21 mouse cellular contexts compared by ENCODE assay signal in genomic region chr3:54314055-54314454, GRCm38 (mm10). TPM values are rescaled to one million over a fixed set of nuclear protein-coding genes. Genes with fewer than 3 reads are reported as not detected.
DNase-seq lines count a peak whose midpoint lies in the region; ATAC-seq and TF ChIP-seq lines count a peak whose summit lies in the region.
"Had no signal": no experiment of that assay in that cellular context is flagged by ENCODE, and none has a peak within 500 bp of the region (broad histone marks: within the 10 kb centered on the region; RNA-seq: fewer than 3 reads in every experiment).

No protein-coding gene starts in this region.

- ATAC-seq in forebrain, postnatal 0 days, result peak; percentile 50; the same call in 1 of the 2 replicates
- no peak for ATAC-seq in forebrain, embryonic 16.5 days
- no peak; the same call in 1 of the 2 replicates for ATAC-seq in kidney, postnatal 0 days (replicated peaks; ENCODE audit: low FRiP score, low read depth)
- no peak for ATAC-seq in midbrain, embryonic 14.5 days (ENCODE audit: low FRiP score, low TSS enrichment)
- no peak for ATAC-seq in midbrain, embryonic 11.5 days (ENCODE audit: low FRiP score)
- ATAC-seq: forebrain, embryonic 15.5 days; midbrain, embryonic 16.5 days had no signal

- no peak for TF ChIP-seq POLR2A in brain, embryonic 14.5 days (IDR thresholded peaks at IDR 0.05; ENCODE audit: borderline replicate concordance, extremely low read depth, insufficient read depth, insufficient read length, poor library complexity, severe bottlenecking)

- peak; percentile 54 for DNase-seq in forebrain, postnatal 0 days
- DNase-seq in kidney, postnatal 0 days (ENCODE audit: low spot score), result peak; percentile 73
- DNase-seq in kidney, postnatal 25 days, result no peak
- peak; percentile 28 for DNase-seq in midbrain, embryonic 14.5 days
- no peak for DNase-seq in midbrain, embryonic 11.5 days (ENCODE audit: low spot score, missing footprints)
- peak; percentile 59 for DNase-seq in brain, embryonic 14.5 days (ENCODE audit: low read depth)
- DNase-seq in gastrocnemius, postnatal 36 days, result no peak
- DNase-seq: B cell, adult 2 months; cerebellum, adult 9-11 months; kidney, postnatal 36 days; liver; lung, postnatal 4 days; thymus, postnatal 36 days had no signal

- no peaks in the 10 kb centered on the region for H3K4me1 ChIP-seq in forebrain, postnatal 0 days (ENCODE audit: insufficient read depth)
- H3K4me1 ChIP-seq in forebrain, embryonic 16.5 days (replicated peaks; ENCODE audit: control insufficient read depth, insufficient read depth, low read length), result no peaks in the 10 kb centered on the region; the same call in 1 of the 2 replicates
- H3K4me1 ChIP-seq in kidney, postnatal 0 days (replicated peaks; ENCODE audit: insufficient read depth, low read length), result peaks cover 3% of the 10 kb centered on the region; the same call in 1 of the 2 replicates
- H3K4me1 ChIP-seq in midbrain, embryonic 14.5 days (ENCODE audit: control insufficient read depth, insufficient read depth, low read length), result no peaks in the 10 kb centered on the region
- H3K4me1 ChIP-seq in midbrain, embryonic 11.5 days (ENCODE audit: control insufficient read depth, insufficient read depth, low read length), result no peaks in the 10 kb centered on the region
- H3K4me1 ChIP-seq: embryonic facial prominence, embryonic 15.5 days; forebrain, embryonic 15.5 days; heart, embryonic 10.5 days; hindbrain, embryonic 15.5 days; neural tube, embryonic 13.5 days had no signal

- H3K4me3 ChIP-seq in forebrain, postnatal 0 days (ENCODE audit: low read depth, low read length), result no peak overlapping the region
- H3K4me3 ChIP-seq in forebrain, embryonic 16.5 days (replicated peaks; ENCODE audit: low read length), result no peak overlapping the region
- H3K4me3 ChIP-seq in kidney, postnatal 0 days (replicated peaks; ENCODE audit: low read depth, low read length), result no peak overlapping the region
- no peak overlapping the region for H3K4me3 ChIP-seq in midbrain, embryonic 14.5 days (replicated peaks; ENCODE audit: low read depth, low read length)
- H3K4me3 ChIP-seq in midbrain, embryonic 11.5 days (ENCODE audit: low read depth, low read length), result no peak overlapping the region
- H3K4me3 ChIP-seq: embryonic facial prominence, embryonic 15.5 days; forebrain, embryonic 15.5 days; heart, embryonic 10.5 days; hindbrain, embryonic 15.5 days; neural tube, embryonic 13.5 days had no signal

- 23% methylated on average over 2 of the region's 2 CpGs for WGBS in forebrain, postnatal 0 days
- 58% methylated on average over 2 of the region's 2 CpGs for WGBS in forebrain, embryonic 16.5 days
- 72% methylated on average over 2 of the region's 2 CpGs for WGBS in kidney, postnatal 0 days
- 93% methylated on average over 2 of the region's 2 CpGs for WGBS in midbrain, embryonic 14.5 days
- WGBS in midbrain, embryonic 11.5 days, result 92% methylated on average over 2 of the region's 2 CpGs

- H3K36me3 ChIP-seq in forebrain, postnatal 0 days (ENCODE audit: insufficient read depth), result peaks cover 8% of the 10 kb centered on the region
- H3K36me3 ChIP-seq in forebrain, embryonic 16.5 days (ENCODE audit: control insufficient read depth, insufficient read depth), result no peaks in the 10 kb centered on the region
- H3K36me3 ChIP-seq in kidney, postnatal 0 days (ENCODE audit: insufficient read depth, low read length), result no peaks in the 10 kb centered on the region
- H3K36me3 ChIP-seq in midbrain, embryonic 14.5 days (ENCODE audit: control insufficient read depth, insufficient read depth, low read length), result no peaks in the 10 kb centered on the region
- H3K36me3 ChIP-seq in midbrain, embryonic 11.5 days (ENCODE audit: control insufficient read depth, insufficient read depth, low read length), result no peaks in the 10 kb centered on the region
- H3K36me3 ChIP-seq: embryonic facial prominence, embryonic 15.5 days; forebrain, embryonic 15.5 days; heart, embryonic 10.5 days; hindbrain, embryonic 15.5 days; neural tube, embryonic 13.5 days had no signal

- no peaks in the 10 kb centered on the region for H3K27me3 ChIP-seq in forebrain, postnatal 0 days (ENCODE audit: insufficient read depth, low read length)
- no peaks in the 10 kb centered on the region for H3K27me3 ChIP-seq in forebrain, embryonic 16.5 days (replicated peaks; ENCODE audit: control insufficient read depth, insufficient read depth, low read length)
- H3K27me3 ChIP-seq in kidney, postnatal 0 days (ENCODE audit: insufficient read depth, low read length), result no peaks in the 10 kb centered on the region
- H3K27me3 ChIP-seq in midbrain, embryonic 14.5 days (ENCODE audit: control insufficient read depth, insufficient read depth, low read length), result no peaks in the 10 kb centered on the region
- H3K27me3 ChIP-seq in midbrain, embryonic 11.5 days (ENCODE audit: control insufficient read depth, insufficient read depth, low read length), result no peaks in the 10 kb centered on the region
- H3K27me3 ChIP-seq: embryonic facial prominence, embryonic 15.5 days; forebrain, embryonic 15.5 days; hindbrain, embryonic 15.5 days; neural tube, embryonic 13.5 days had no signal

- intact Hi-C loops in gastrocnemius, postnatal 36 days (cut with DNase I), result no loop called here

- H3K4me2 ChIP-seq in forebrain, postnatal 0 days (ENCODE audit: low read depth), result no peak overlapping the region
- no peak overlapping the region for H3K4me2 ChIP-seq in forebrain, embryonic 16.5 days (ENCODE audit: low read length)
- no peak overlapping the region for H3K4me2 ChIP-seq in kidney, postnatal 0 days (ENCODE audit: low read length)
- no peak overlapping the region for H3K4me2 ChIP-seq in midbrain, embryonic 14.5 days (ENCODE audit: low read length)
- H3K4me2 ChIP-seq in midbrain, embryonic 11.5 days, result no peak overlapping the region
- H3K4me2 ChIP-seq: embryonic facial prominence, embryonic 15.5 days; forebrain, embryonic 15.5 days; hindbrain, embryonic 15.5 days; neural tube, embryonic 13.5 days had no signal

- no peak overlapping the region for H3K9ac ChIP-seq in forebrain, postnatal 0 days
- no peak overlapping the region for H3K9ac ChIP-seq in forebrain, embryonic 16.5 days (replicated peaks; ENCODE audit: low read depth, low read length)
- no peak overlapping the region for H3K9ac ChIP-seq in kidney, postnatal 0 days (ENCODE audit: low read depth, low read length)
- H3K9ac ChIP-seq in midbrain, embryonic 14.5 days (replicated peaks; ENCODE audit: low read length), result no peak overlapping the region
- no peak overlapping the region for H3K9ac ChIP-seq in midbrain, embryonic 11.5 days (ENCODE audit: low read length)
- H3K9ac ChIP-seq: embryonic facial prominence, embryonic 15.5 days; forebrain, embryonic 15.5 days; hindbrain, embryonic 15.5 days; neural tube, embryonic 13.5 days had no signal

- H3K9me3 ChIP-seq in forebrain, postnatal 0 days (ENCODE audit: low read length), result no peaks in the 10 kb centered on the region
- no peaks in the 10 kb centered on the region for H3K9me3 ChIP-seq in forebrain, embryonic 16.5 days (ENCODE audit: control insufficient read depth, low read length)
- no peaks in the 10 kb centered on the region for H3K9me3 ChIP-seq in kidney, postnatal 0 days (replicated peaks; ENCODE audit: low read length)
- no peaks in the 10 kb centered on the region for H3K9me3 ChIP-seq in midbrain, embryonic 14.5 days (ENCODE audit: control insufficient read depth, low read length)
- H3K9me3 ChIP-seq in midbrain, embryonic 11.5 days (ENCODE audit: control insufficient read depth, low read length), result no peaks in the 10 kb centered on the region
- H3K9me3 ChIP-seq: embryonic facial prominence, embryonic 15.5 days; forebrain, embryonic 15.5 days; heart, embryonic 10.5 days; hindbrain, embryonic 15.5 days; neural tube, embryonic 13.5 days had no signal

- H3K27ac ChIP-seq in forebrain, postnatal 0 days (ENCODE audit: low read depth, low read length), result no peak overlapping the region
- no peak overlapping the region for H3K27ac ChIP-seq in forebrain, embryonic 16.5 days (ENCODE audit: low read length)
- H3K27ac ChIP-seq in kidney, postnatal 0 days, result no peak overlapping the region
- no peak overlapping the region for H3K27ac ChIP-seq in midbrain, embryonic 14.5 days (replicated peaks; ENCODE audit: low read depth, low read length)
- H3K27ac ChIP-seq in midbrain, embryonic 11.5 days (ENCODE audit: low read depth, low read length), result no peak overlapping the region
- H3K27ac ChIP-seq: embryonic facial prominence, embryonic 15.5 days; forebrain, embryonic 15.5 days; heart, embryonic 10.5 days; hindbrain, embryonic 15.5 days; neural tube, embryonic 13.5 days had no signal

- peak; percentile 71 for TF ChIP-seq CTCF in forebrain, postnatal 0 days (IDR thresholded peaks at IDR 0.05; ENCODE audit: low read depth)
- TF ChIP-seq CTCF in kidney, postnatal 0 days (IDR thresholded peaks at IDR 0.05; ENCODE audit: low read depth), result peak; percentile 69
- peak; percentile 28; the same call in 1 of the 2 replicates for TF ChIP-seq CTCF in brain, embryonic 14.5 days (IDR thresholded peaks at IDR 0.05; ENCODE audit: borderline replicate concordance, extremely low read depth, insufficient read depth, insufficient read length)

RNA-seq across cellular contexts. Expression of gene Postn, which starts 46.9 kb away (rescaled TPM):
- 18.4 and 35.0 TPM in 2 replicates for total RNA-seq in forebrain, postnatal 0 days (2014; rRNA removed)
- polyA plus RNA-seq in forebrain, postnatal 0 days (2015; fragmentation: Nextera tagmentation; extraction: Ambion mirVana), result 10.4 and 16.3 TPM in 2 replicates
- polyA plus RNA-seq in forebrain, embryonic 16.5 days (2015; fragmentation: Nextera tagmentation; extraction: Ambion mirVana), result 13.2 and 26.8 TPM in 2 replicates
- 83.7 and 86.4 TPM in 2 replicates for polyA plus RNA-seq in kidney, postnatal 0 days (2015; fragmentation: Nextera tagmentation; extraction: Ambion mirVana)
- polyA plus RNA-seq in midbrain, embryonic 14.5 days (2014; fragmentation: Nextera tagmentation; extraction: Ambion mirVana), result 2.8 and 13.1 TPM in 2 replicates
- polyA plus RNA-seq in midbrain, embryonic 11.5 days (2014; fragmentation: Nextera tagmentation; extraction: Ambion mirVana), result 17.4 and 22.6 TPM in 2 replicates
- polyA plus RNA-seq in brain, embryonic 14.5 days (2012; rRNA removed), result 28.9 and 31.0 TPM in 2 replicates
- 10 to 100 TPM; 23.3 to 25.3 TPM for total RNA-seq in gastrocnemius, postnatal 36 days (2021)
- total RNA-seq: MEL had no signal

Comparison
In these comparisons a context has a peak if more than half of its experiments do, and no peak if none do; other contexts are left out.
1. DNase-seq: peak in forebrain, postnatal 0 days (single experiment), kidney, postnatal 0 days (single experiment), midbrain, embryonic 14.5 days (single experiment) and brain, embryonic 14.5 days (single experiment); none in kidney, postnatal 25 days (0 of 2), midbrain, embryonic 11.5 days (single experiment) and gastrocnemius, postnatal 36 days (0 of 2).
2. Peak in every context shown above with its lines, with median percentiles within 50 percentile points of each other: CTCF ChIP-seq.